Mouse (Mus musculus) C2C12 (cell line): ENCODE measurements around the gene Haus3.

Experiments used
- CEBPB ChIP-seq: IDR thresholded peaks from one replicate; pipeline ENCODE4 v1.6.1; 2011; ENCODE audit warnings: low read depth, mild to moderate bottlenecking, control low read depth, moderate library complexity
- CTCF ChIP-seq: IDR thresholded peaks from one replicate; pipeline ENCODE4 v1.5.1; 2011; ENCODE audit not compliant: control insufficient read depth, insufficient read depth, insufficient read length
- FOSL1 ChIP-seq: IDR thresholded peaks from one replicate; pipeline ENCODE4 v1.8.0; 2011; ENCODE audit warnings: mild to moderate bottlenecking, low read length; ENCODE audit not compliant: poor library complexity, insufficient read depth, severe bottlenecking
- MAX ChIP-seq: IDR thresholded peaks from one replicate; pipeline ENCODE4 v1.6.1; 2011; ENCODE audit warnings: mild to moderate bottlenecking, control low read depth
- MYOD1 ChIP-seq: IDR thresholded peaks from one replicate; pipeline ENCODE4 v1.6.1; 2011; ENCODE audit warnings: low read depth; ENCODE audit not compliant: control insufficient read depth, insufficient read length
- MYOG ChIP-seq: IDR thresholded peaks from one replicate; pipeline ENCODE4 v1.6.1; 2011; ENCODE audit not compliant: control insufficient read depth, insufficient read length; ENCODE audit errors: extremely low read depth
- USF1 ChIP-seq: IDR thresholded peaks from one replicate; pipeline ENCODE4 v1.6.1; 2011; ENCODE audit warnings: low read depth, mild to moderate bottlenecking, control low read depth, moderate library complexity

DNA sequence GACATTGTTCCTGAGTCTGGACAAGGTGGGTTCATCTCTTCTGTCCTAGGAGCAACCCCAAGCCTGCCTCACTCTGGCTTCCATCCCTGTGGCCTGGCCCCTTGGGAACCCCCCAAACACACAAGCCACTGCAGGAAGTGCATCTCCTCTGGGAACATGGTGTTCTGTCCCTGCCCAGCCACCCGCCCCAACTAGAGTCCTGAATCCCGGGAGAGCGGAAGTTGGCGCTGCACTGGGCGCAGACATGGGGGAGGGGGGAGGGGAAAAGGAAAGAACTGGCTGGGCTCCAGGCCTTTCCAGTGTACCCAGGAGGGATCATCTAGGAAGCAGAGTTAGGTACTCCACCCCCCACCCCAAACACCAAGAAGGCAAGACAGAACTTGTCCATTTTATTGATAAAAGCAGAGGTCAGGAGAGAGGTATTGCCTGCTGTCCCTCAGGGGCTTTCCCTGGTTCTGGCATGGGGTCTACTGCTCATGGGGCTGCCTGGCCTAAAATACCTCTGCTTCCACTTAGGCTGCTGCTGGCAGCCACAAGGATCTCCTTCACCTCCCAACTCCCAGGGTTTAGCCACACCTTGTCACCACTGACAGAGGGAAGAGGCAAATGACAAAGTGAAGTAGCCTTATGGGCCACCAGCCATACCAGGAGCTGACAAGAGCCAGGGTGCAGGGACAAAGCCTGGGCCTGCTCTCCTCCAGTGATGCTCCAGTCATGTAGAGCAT is 14.0 kb upstream of the Haus3 start:
- no peak for TF ChIP-seq CTCF
- no peak for TF ChIP-seq MAX
- no peak for TF ChIP-seq USF1
- no peak for TF ChIP-seq CEBPB
- no peak for TF ChIP-seq MYOD1
- TF ChIP-seq FOSL1 = no peak
- TF ChIP-seq MYOG = no peak
